Mouse (Mus musculus) megakaryocyte, embryonic 14.5 days (primary cell): ENCODE measurements around the gene Best1.

Experiments
- FLI1 ChIP-seq: IDR thresholded peaks from 2 replicates; pipeline ENCODE4 v1.6.1; 2012; ENCODE audit warnings: low read length, inconsistent platforms, mixed read lengths
- GATA1 ChIP-seq: IDR thresholded peaks from 3 replicates; pipeline ENCODE4 v1.6.1; 2012; ENCODE audit warnings: mixed read lengths, low read length, inconsistent platforms, borderline replicate concordance

DNA sequence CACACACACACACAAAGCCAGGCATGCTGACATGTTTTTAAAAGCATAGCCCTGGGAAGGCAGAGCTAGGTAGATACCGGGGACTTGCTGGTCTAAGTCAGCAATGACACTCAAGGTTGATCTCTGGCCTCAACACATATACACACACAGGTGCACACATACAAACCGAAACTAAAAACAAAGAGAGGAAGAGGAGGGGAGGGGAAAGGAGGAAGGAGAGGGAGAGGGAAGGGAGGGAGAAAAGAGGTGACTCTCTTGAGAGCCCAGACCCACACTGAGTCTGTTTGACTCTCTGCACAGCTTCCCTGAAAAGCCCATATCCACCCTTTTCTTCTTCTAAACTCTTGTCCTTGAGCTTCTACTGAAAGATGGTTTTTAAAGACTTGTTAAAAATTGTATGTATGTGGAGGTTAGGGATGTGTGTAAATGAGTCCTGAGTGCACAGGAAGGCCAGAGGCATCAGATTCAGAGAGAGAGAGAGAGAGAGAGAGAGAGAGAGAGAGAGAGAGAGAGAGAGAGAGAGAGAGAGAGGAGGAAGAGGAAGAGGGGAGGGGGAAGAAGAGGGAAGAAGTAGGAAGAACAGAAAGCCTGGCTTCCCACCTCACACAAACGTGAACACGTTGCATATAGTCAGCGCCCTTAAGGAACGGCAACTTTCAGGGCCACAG is 63.1 kb downstream of the Best1 start:
- TF ChIP-seq GATA1 (no peak), FLI1 (no peak)
